Mouse (Mus musculus): Measurements from ENCODE around the gene Crygn. TPM values are rescaled to one million over a fixed set of nuclear protein-coding genes. Genes with fewer than 3 reads are reported as not detected.
"Not testable (repeated sequence)": the region's sequence is repeated elsewhere in the genome, so short reads cannot be mapped to it uniquely, and the experiment has no call there.

Crygn gene
- polyA plus RNA-seq, 1 experiment from 2014 or later = not detected

DNA sequence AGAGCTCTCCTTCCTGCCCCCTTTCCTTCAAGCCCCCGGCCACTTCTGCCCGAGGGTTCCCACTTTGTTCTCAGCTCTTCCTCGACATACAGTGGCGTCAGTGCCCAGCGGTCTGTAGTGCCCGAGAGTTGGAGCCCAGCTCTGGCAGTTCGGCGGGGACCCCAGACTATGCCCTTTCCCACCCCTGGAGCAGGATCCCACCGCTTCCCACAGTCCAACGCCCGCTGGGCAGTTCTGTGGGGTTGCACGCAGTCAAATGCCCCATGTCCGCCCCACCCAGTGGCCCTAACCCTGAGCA lies 21.0 kb upstream of the Crygn start:
- WGBS = 41% methylated on average over 13 of the region's 13 CpGs
- H3K27ac ChIP-seq (replicated peaks) = no peak overlapping the region
- H3K4me2 ChIP-seq (replicated peaks) = peak overlapping the region; percentile 28
- H3K4me3 ChIP-seq = peak overlapping the region; percentile 8; the same call in 1 of the 2 replicates
- ATAC-seq (ENCODE audit: low FRiP score, low read depth) = no peak
- H3K9ac ChIP-seq (replicated peaks) = no peak overlapping the region
- no peaks in the 10 kb centered on the region for H3K36me3 ChIP-seq
- H3K9me3 ChIP-seq = no peaks in the 10 kb centered on the region
- H3K4me1 ChIP-seq = peaks cover 6% of the 10 kb centered on the region
- H3K27me3 ChIP-seq = peaks cover 19% of the 10 kb centered on the region

DNA sequence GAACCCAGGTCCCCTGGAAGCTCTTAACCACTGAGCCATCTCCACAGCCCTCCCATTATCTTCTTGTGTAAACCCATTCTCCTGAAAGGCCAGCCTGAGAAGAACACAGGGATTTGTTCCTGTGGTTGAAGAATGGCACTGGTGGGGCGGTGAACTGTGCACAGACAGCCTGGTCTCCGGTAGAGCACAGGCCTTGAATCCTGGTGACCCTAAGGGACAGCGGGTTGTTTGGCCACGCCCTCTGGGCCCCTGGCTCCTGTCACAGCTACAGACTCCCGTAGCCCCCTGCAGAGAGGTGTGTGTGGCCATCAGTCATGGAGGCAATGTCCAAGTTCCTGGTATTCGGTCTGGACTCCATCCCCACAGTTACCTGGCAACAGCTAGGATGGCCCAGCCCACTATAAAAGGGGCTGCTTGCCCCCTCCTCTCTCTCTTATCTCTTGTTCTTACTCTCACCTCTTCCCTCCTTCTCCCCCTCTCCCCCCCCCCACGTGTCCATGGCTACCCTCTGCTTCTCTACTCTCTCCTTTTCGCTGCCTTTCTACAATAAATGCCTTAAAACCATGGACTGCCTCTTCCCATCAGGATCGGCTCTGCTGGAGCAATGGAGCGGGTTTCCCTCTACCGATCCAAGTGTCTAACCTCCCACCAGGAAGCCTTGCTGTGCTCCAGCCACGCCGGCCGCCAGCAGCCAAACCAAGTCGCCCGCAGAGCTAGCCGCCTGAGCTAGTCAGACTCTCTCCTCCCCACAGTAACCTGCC lies 20.5 kb upstream of the Crygn start:
- H3K4me2 ChIP-seq (replicated peaks) = peak overlapping the region; percentile 28
- H3K27ac ChIP-seq (replicated peaks) = no peak overlapping the region
- no peak for ATAC-seq (ENCODE audit: low FRiP score, low read depth)

DNA sequence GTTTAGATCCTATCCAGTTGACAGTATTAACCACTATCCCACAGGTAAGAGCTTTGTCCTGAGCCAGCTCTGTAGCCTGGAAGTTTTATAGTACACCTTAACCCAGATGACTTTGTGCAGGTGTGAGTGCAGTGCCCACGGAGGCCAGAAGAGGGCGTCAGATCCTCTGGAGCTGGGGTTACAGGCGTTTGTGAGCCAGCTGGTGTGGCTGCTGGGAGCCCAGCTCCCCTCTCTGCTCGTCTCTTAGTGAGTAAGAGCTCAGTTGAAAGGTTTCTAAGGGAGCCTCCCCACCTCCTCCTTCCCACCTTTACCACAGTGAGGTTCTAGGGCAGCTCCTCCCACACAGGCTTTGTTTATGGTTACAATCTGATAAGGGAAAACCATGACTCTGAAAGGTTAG lies 18.9 kb upstream of the Crygn start:
- no peak overlapping the region for H3K9ac ChIP-seq (replicated peaks)
- H3K9me3 ChIP-seq = no peaks in the 10 kb centered on the region
- no peak overlapping the region for H3K4me3 ChIP-seq
- ATAC-seq (ENCODE audit: low FRiP score, low read depth) = no peak
- 76% methylated on average over 4 of the region's 4 CpGs for WGBS
- no peaks in the 10 kb centered on the region for H3K36me3 ChIP-seq
- H3K27me3 ChIP-seq = peaks cover 19% of the 10 kb centered on the region
- H3K4me1 ChIP-seq = peaks cover 6% of the 10 kb centered on the region
- no peak overlapping the region for H3K4me2 ChIP-seq (replicated peaks)
- H3K27ac ChIP-seq (replicated peaks) = no peak overlapping the region

More for the DNA sequence above, 20.5 kb upstream of the Crygn start:
- no peaks in the 10 kb centered on the region for H3K36me3 ChIP-seq
- H3K27me3 ChIP-seq = peaks cover 19% of the 10 kb centered on the region
- WGBS = 15% methylated on average over 17 of the region's 17 CpGs
- peaks cover 6% of the 10 kb centered on the region for H3K4me1 ChIP-seq
- peak overlapping the region; percentile 8; the same call in 1 of the 2 replicates for H3K4me3 ChIP-seq
- no peaks in the 10 kb centered on the region for H3K9me3 ChIP-seq
- no peak overlapping the region for H3K9ac ChIP-seq (replicated peaks)

DNA sequence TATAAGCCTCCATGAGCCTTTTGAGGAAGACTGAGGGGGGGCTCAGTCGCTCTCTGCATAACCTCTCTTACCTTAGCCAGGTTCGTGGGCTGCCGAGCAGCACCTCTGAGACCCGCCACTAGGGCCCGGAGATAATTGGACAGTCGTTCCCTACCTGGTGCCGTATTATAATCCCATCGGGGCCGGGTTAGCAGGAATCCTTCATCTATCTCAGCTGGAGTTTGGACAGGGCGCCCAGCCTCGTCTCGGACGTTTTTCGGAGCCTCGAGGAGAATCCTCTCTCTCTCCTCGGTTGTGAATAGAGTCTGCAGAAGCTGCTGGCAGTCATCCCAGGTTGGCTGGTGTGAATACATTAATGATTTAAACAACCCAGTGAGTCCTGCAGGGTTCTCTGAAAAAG lies 16.7 kb upstream of the Crygn start:
- not testable (repeated sequence) for H3K4me3 ChIP-seq; ATAC-seq (ENCODE audit: low FRiP score, low read depth); H3K9ac ChIP-seq (replicated peaks); H3K4me2 ChIP-seq (replicated peaks); H3K9me3 ChIP-seq; H3K27ac ChIP-seq (replicated peaks); H3K4me1 ChIP-seq; H3K36me3 ChIP-seq
- peaks cover 13% of the 10 kb centered on the region for H3K27me3 ChIP-seq
- 90% methylated on average over 16 of the region's 16 CpGs for WGBS

DNA sequence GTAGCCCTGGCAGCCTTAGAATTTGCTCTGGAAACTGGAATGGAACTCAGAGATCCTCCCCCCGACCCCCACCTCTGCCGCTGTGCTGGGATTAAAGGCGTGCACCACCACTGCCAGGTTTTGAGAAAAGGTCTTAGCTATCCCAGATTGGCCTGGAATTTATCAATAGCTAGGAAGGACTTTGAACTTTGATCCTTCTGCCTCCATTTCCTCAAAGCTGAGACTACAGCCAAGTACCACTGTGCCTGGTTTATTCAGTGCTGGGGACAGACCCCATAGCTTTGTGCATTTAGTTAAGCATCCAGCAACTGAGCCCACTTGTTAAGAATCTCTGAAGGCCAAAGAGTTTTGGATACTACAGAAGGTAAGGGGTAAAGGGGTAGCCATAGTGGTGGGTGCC lies 877 bp downstream of the Crygn start:
- H3K27ac ChIP-seq (replicated peaks) = no peak overlapping the region
- H3K4me2 ChIP-seq (replicated peaks) = no peak overlapping the region
- H3K4me1 ChIP-seq = peaks cover 5% of the 10 kb centered on the region; the same call in 1 of the 2 replicates
- no peak overlapping the region for H3K4me3 ChIP-seq
- H3K9me3 ChIP-seq = no peaks in the 10 kb centered on the region
- WGBS = 51% methylated on average over 3 of the region's 3 CpGs
- H3K36me3 ChIP-seq = no peaks in the 10 kb centered on the region
- ATAC-seq (ENCODE audit: low FRiP score, low read depth) = no peak
- no peak overlapping the region for H3K9ac ChIP-seq (replicated peaks)
- peaks cover 13% of the 10 kb centered on the region; the same call in 1 of the 2 replicates for H3K27me3 ChIP-seq

DNA sequence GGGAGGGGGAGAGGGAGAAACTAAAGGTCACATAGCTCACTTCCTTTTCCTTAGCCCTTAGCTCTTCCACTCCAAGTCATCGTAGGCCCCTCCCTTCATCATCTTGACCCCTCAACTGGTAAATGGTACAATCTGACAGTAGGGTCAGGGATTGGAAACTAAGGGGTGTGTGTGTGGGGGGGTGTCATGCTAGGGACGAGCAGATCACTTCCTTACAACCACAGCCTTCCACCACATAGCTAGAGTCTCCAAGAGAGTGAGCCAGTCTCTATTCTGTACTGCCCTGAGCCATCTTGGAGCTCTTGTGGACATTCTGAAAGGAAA lies 5.7 kb downstream of the Crygn start:
- WGBS = 13% methylated on average over 2 of the region's 2 CpGs
- no peak overlapping the region for H3K4me3 ChIP-seq

DNA sequence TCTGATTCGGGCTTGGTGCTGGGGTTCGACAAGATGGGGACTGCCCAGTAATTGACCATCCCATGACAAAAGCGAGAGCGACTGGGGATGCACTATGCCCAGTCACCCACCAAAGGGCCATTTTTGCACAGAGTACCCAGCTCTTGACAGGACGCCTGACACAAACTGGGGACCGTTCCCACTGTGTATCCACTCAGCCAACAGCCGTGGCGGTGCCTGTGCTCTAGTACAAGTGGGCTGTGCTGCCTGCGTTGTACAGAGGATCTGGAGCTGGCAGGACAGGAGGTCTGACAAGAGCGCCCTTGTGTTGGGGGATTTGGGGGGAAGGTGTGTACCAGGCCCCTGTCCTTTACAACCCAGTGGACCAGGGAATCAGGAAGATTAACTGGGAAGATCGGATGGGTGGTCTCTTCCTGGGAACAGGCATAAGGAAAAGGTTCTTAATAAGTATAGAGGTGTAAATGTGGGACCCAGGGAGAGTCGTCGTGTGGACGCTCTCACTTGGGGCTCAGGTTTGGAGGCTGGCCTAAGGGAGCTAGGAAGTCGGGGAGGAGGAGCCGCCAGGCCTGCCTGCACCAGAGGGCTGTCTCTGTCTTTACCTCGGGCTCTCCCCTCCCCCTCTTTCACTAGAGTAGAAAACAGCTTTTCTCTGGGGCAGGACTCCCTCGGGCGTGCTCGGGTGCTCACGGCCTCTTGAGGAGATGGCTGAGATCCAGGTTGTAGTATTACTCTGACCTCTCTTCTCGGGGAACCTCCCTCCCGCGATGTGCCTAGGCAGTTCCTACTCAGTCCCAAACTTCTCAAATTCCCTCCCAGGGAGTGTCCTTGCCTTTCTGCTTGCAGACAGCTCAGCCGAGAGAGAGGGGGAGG lies 6.3 kb downstream of the Crygn start:
- peak overlapping the region; percentile 56 for H3K4me3 ChIP-seq
- H3K27me3 ChIP-seq = peaks cover 19% of the 10 kb centered on the region
- 1% methylated on average over 25 of the region's 25 CpGs for WGBS
- H3K9me3 ChIP-seq = no peaks in the 10 kb centered on the region
- peak overlapping the region; percentile 56 for H3K27ac ChIP-seq (replicated peaks)
- H3K9ac ChIP-seq (replicated peaks) = peak overlapping the region; percentile 71
- H3K4me1 ChIP-seq = peaks cover 23% of the 10 kb centered on the region
- peak overlapping the region; percentile 92 for H3K4me2 ChIP-seq (replicated peaks)
- H3K36me3 ChIP-seq = no peaks in the 10 kb centered on the region
- peak; percentile 31 for ATAC-seq (ENCODE audit: low FRiP score, low read depth)

More for the DNA sequence above, 5.7 kb downstream of the Crygn start:
- Histone ChIP-seq H3K4me2 (replicated peaks) (peak overlapping the region; percentile 92), H3K27ac (replicated peaks) (no peak overlapping the region), H3K9ac (replicated peaks) (no peak overlapping the region), H3K9me3 (no peaks in the 10 kb centered on the region), H3K27me3 (peaks cover 19% of the 10 kb centered on the region), H3K36me3 (no peaks in the 10 kb centered on the region), H3K4me1 (peaks cover 23% of the 10 kb centered on the region)
- no peak for ATAC-seq (ENCODE audit: low FRiP score, low read depth)

DNA sequence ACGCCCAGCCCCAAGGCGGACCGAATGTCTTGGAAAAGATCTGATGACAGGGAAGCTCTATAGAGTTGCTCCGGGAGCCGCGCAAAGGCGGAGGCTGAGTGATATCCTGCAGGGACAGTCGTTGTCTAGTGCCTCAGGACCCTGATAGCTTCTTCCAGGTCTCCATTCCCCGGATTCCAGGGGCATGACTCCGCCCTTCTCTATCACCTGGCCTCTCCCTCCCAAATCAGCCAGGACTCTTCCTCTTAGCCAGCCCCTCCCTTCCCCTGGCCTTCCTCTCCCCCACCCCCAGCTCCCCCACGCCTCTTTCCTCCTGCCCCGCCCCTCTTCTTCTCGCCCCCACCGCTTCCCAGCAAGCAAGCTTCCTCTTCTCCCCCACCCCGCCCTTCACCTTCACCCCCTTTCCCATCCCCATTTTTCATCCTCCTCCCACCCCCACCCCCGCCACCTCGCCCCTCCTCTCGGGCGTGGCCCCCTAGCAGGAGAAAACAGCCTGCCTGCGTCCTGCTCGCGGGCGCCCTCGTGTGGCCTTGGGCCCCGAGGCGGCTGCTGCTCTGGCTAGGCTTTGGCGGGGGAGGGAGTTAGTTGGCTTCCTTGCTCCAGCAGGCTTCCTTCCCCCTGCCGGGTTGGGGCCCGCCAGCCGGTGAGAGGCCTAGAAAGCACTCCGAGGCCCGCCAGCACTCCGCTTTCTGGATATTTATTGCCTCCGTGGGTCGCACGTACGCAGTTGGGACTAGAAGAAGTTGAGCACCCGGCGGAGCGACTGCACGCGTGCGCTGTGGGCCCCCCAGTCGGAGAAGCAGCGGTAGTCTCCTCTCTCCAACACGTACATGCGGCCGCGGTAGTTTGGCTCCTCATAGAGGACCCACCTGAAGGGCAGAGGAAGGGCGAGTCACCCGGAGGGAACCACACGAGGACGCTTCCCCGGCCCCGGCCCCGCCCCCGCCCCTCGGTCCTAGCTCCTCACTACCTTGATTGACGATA lies 7.2 kb downstream of the Crygn start:
- peak overlapping the region; percentile 71 for H3K9ac ChIP-seq (replicated peaks)
- peaks cover 21% of the 10 kb centered on the region for H3K27me3 ChIP-seq
- peak; percentile 75 for ATAC-seq (ENCODE audit: low FRiP score, low read depth)
- peaks cover 23% of the 10 kb centered on the region for H3K4me1 ChIP-seq
- H3K36me3 ChIP-seq = no peaks in the 10 kb centered on the region
- H3K4me2 ChIP-seq (replicated peaks) = peak overlapping the region; percentile 92
- H3K27ac ChIP-seq (replicated peaks) = peak overlapping the region; percentile 56
- no peaks in the 10 kb centered on the region for H3K9me3 ChIP-seq
- 1% methylated on average over 56 of the region's 59 CpGs for WGBS
- H3K4me3 ChIP-seq = peak overlapping the region; percentile 56

DNA sequence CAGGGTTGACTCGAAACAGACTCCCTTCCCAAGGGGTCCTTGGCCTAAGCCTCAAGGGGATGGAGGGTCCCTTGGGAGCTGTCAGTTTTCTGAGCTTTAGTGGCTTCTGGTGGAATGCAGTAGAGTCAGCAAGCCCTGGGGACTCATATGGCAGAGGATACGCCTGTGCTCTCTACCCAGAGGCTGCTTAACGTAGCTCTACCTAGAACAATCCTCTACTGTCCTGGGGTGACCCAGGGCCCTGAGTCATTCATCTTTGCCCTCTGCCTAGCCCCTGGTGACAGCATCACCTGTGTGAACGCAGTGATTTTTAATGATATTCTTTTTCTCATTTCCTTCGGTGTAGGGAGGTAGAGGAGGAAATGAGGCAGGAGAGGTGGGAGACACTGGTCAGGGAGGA lies 8.1 kb downstream of the Crygn start:
- peak overlapping the region; percentile 54; the same call in 1 of the 2 replicates for H3K27ac ChIP-seq (replicated peaks)
- no peaks in the 10 kb centered on the region for H3K9me3 ChIP-seq
- WGBS = 61% methylated on average over 5 of the region's 5 CpGs
- H3K36me3 ChIP-seq = no peaks in the 10 kb centered on the region
- peak overlapping the region; percentile 92 for H3K4me2 ChIP-seq (replicated peaks)
- H3K9ac ChIP-seq (replicated peaks) = peak overlapping the region; percentile 71; the same call in 1 of the 2 replicates
- peak overlapping the region; percentile 56; the same call in 1 of the 2 replicates for H3K4me3 ChIP-seq
- 0 out of 2 replicates have a peak, but pooled peaks have one; percentile 25 for ATAC-seq (ENCODE audit: low FRiP score, low read depth)
- H3K4me1 ChIP-seq = peaks cover 23% of the 10 kb centered on the region
- H3K27me3 ChIP-seq = peaks cover 25% of the 10 kb centered on the region

DNA sequence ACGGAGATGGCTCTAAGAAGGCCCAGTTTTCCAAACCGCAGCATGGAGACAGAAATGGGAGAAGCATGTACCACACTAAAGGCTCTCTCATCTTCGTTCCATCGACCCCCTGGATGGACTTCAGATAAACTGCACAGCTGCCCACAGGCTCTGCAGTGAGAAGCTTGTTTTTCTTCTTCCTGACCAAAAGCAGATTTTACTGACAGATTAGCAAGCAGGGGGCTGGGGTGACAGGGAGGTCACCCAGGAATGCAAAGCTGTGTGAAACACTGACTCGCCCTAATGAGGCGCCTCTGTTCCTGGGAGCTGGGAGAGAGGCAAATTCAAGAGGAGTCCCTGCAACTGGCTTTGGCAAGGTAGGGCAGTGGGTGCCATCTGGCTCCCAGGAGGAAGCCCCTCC lies 10.3 kb downstream of the Crygn start:
- H3K27ac ChIP-seq (replicated peaks) = 0 out of 2 replicates have a peak overlapping the region, but pooled peaks have one; percentile 8
- WGBS = 15% methylated on average over 6 of the region's 6 CpGs

DNA sequence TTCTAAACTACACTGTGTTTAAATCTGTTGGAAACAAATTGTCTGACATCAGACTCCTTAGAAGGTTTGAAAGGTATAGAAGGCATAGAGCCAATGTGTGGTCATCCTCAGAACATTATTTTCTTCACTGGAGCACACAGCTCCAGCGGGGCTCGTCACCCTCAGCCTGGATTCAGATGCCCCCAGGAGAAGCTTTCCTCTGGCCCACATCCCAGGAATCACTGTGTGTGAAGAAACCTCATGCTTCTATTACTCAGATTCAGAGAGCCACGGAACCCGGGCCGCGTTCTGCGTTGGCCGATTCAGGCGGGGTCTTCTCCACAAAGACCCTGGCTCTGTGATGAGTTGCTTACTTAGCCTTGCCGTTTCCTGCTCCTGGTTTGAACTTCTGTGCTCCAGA lies 13.9 kb downstream of the Crygn start:
- no peak for ATAC-seq (ENCODE audit: low FRiP score, low read depth)
- peaks cover 10% of the 10 kb centered on the region; the same call in 1 of the 2 replicates for H3K27me3 ChIP-seq
- no peak overlapping the region for H3K9ac ChIP-seq (replicated peaks)
- H3K4me3 ChIP-seq = no peak overlapping the region
- H3K9me3 ChIP-seq = no peaks in the 10 kb centered on the region
- peaks cover 4% of the 10 kb centered on the region; the same call in 1 of the 2 replicates for H3K4me1 ChIP-seq
- no peak overlapping the region for H3K4me2 ChIP-seq (replicated peaks)
- H3K27ac ChIP-seq (replicated peaks) = no peak overlapping the region
- no peaks in the 10 kb centered on the region for H3K36me3 ChIP-seq
- WGBS = 92% methylated on average over 10 of the region's 10 CpGs

More for the DNA sequence above, 10.3 kb downstream of the Crygn start:
- Histone ChIP-seq H3K4me1 (peaks cover 23% of the 10 kb centered on the region), H3K36me3 (no peaks in the 10 kb centered on the region), H3K27me3 (peaks cover 22% of the 10 kb centered on the region), H3K9ac (replicated peaks) (no peak overlapping the region), H3K9me3 (no peaks in the 10 kb centered on the region), H3K4me3 (no peak overlapping the region), H3K4me2 (replicated peaks) (no peak overlapping the region)
- no peak for ATAC-seq (ENCODE audit: low FRiP score, low read depth)

All from midbrain, embryonic 12.5 days (tissue).